Mouse (Mus musculus): ENCODE measurements at regions not wholly inside any gene's neighbourhood (a gene's known extent, or its start where the extent isn't known, plus 50 kb on each side); places are given as distances from the start of the nearest gene placed in this dataset.

DNA sequence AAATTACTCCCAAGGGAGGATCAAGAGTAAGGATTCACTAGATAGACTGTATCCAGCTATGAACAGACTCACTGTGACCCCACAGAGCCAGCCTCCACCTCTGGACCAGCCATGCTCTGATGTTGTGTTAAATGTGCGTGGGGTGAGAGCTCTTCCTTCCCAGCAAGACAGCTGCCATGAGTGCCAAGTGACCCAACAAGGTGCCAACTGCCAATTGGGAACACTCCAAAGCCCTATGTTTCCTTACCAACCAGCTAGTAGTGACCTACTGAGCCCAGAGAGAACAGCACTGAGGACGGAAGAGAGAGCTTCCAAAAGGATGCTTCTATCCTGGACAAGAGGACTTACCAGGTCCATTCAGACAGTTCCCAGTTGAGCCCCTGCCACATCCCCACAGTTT, 241.3 kb upstream of the Pabpc6 start:
- TF ChIP-seq CTCF (conservative IDR thresholded peaks at IDR 0.05; ENCODE audit: low read length) (no peak), NANOG (IDR thresholded peaks at IDR 0.05; ENCODE audit: borderline replicate concordance, low read length) (no peak), POU5F1 (IDR thresholded peaks at IDR 0.05; ENCODE audit: borderline replicate concordance, low read length) (no peak)
